Mouse (Mus musculus) stomach, postnatal 0 days (tissue): ENCODE measurements at regions not wholly inside any gene's neighbourhood (a gene's known extent, or its start where the extent isn't known, plus 50 kb on each side); places are given as distances from the start of the nearest gene placed in this dataset.

Experiments used
- ATAC-seq: fragments of 200-750 bp; cut with Nextera tagmentation; 2 replicates; pipeline ENCODE4 v1.8.0; 2017; ENCODE audit not compliant: low FRiP score, low TSS enrichment
- DNase-seq: peaks from one replicate; pipeline ENCODE4 v3.0.0-alpha.2; 2016; ENCODE audit warnings: low spot score
- H3K27ac ChIP-seq: fragments of 300-500 bp; sonication (generic); replicated peaks from 2 replicates; pipeline ENCODE4 v1.5.1; 2014; ENCODE audit warnings: mild to moderate bottlenecking, control low read depth
- H3K27me3 ChIP-seq: fragments of 300-500 bp; sonication (generic); 2 replicates; pipeline ENCODE4 v1.6.1; 2014; ENCODE audit warnings: low read length; ENCODE audit not compliant: control insufficient read depth, insufficient read depth
- H3K36me3 ChIP-seq: fragments of 300-500 bp; sonication (generic); 2 replicates; pipeline ENCODE4 v1.6.1; 2014; ENCODE audit warnings: low read length, mixed read lengths; ENCODE audit not compliant: control insufficient read depth, insufficient read depth
- H3K4me1 ChIP-seq: fragments of 300-500 bp; sonication (generic); replicated peaks from 2 replicates; pipeline ENCODE4 v1.6.1; 2014; ENCODE audit warnings: antibody characterized with exemption; ENCODE audit not compliant: control insufficient read depth, insufficient read depth
- H3K4me2 ChIP-seq: fragments of 300-500 bp; sonication (generic); replicated peaks from 2 replicates; pipeline ENCODE4 v1.6.1; 2014; ENCODE audit warnings: low read depth, mild to moderate bottlenecking, control low read depth, moderate library complexity
- H3K4me3 ChIP-seq: fragments of 300-500 bp; sonication (generic); 2 replicates; pipeline ENCODE4 v1.5.1; 2014; ENCODE audit warnings: low read depth, low read length, control low read depth
- H3K9ac ChIP-seq: fragments of 300-500 bp; sonication (generic); 2 replicates; pipeline ENCODE4 v1.6.1; 2014; ENCODE audit warnings: mild to moderate bottlenecking, low read length, control low read depth, mixed read lengths
- H3K9me3 ChIP-seq: fragments of 300-500 bp; sonication (generic); 2 replicates; pipeline ENCODE4 v1.6.1; 2016; ENCODE audit warnings: low read length; ENCODE audit not compliant: control insufficient read depth
- CTCF ChIP-seq: IDR thresholded peaks from 2 replicates; pipeline ENCODE4 v1.5.1; 2016; ENCODE audit warnings: antibody characterized with exemption, low read depth, mild to moderate bottlenecking, moderate library complexity
- EP300 ChIP-seq: optimal IDR thresholded peaks from 2 replicates; pipeline ENCODE3; 2016; ENCODE audit warnings: antibody characterized with exemption
- WGBS: fragments of 180-500 bp; shearing (Covaris S2); extraction: QIAGEN DNeasy Blood & Tissue Kit; methylation state at CpG from one replicate; pipeline ENCODE4 v1.1.7; 2014; 5-methylcytosine and 5-hydroxymethylcytosine counted together

- DNase-seq (no peak), ATAC-seq (no peak)
- TF ChIP-seq CTCF (no peak), EP300 (no peak)
- Histone ChIP-seq H3K4me2 (no peak overlapping the region), H3K36me3 (no peaks in the 10 kb centered on the region), H3K4me1 (no peaks in the 10 kb centered on the region), H3K4me3 (no peak overlapping the region), H3K9ac (no peak overlapping the region), H3K27me3 (no peaks in the 10 kb centered on the region), H3K9me3 (no peaks in the 10 kb centered on the region), H3K27ac (no peak overlapping the region)
- 26% methylated on average over 5 of the region's 5 CpGs for WGBS
These were observed 161.0 kb downstream of the Bmp7 start for GRCm38 (mm10) chr2:172779096-172779495.

GRCm38 (mm10) chr2:172782686-172783085 lies 157.4 kb downstream of the Bmp7 start:
- no peak for DNase-seq
- WGBS, result 70% methylated on average over 10 of the region's 10 CpGs
- H3K27ac ChIP-seq, result no peak overlapping the region
- no peak overlapping the region for H3K4me3 ChIP-seq
- no peak overlapping the region for H3K4me2 ChIP-seq
- H3K9ac ChIP-seq, result no peak overlapping the region
- TF ChIP-seq CTCF (no peak), EP300 (no peak)
- H3K9me3 ChIP-seq, result no peaks in the 10 kb centered on the region
- no peaks in the 10 kb centered on the region for H3K4me1 ChIP-seq
- ATAC-seq, result no peak
- no peaks in the 10 kb centered on the region for H3K27me3 ChIP-seq
- H3K36me3 ChIP-seq, result no peaks in the 10 kb centered on the region

GRCm38 (mm10) chr2:172786297-172786696 lies 153.8 kb downstream of the Bmp7 start:
- no peaks in the 10 kb centered on the region for H3K9me3 ChIP-seq
- no peaks in the 10 kb centered on the region for H3K27me3 ChIP-seq
- 0 out of 2 replicates have a peak overlapping the region, but pooled peaks have one; percentile 8 for H3K4me2 ChIP-seq
- WGBS, result 32% methylated on average over 2 of the region's 2 CpGs
- no peak overlapping the region for H3K4me3 ChIP-seq
- H3K9ac ChIP-seq, result no peak overlapping the region
- no peak for DNase-seq
- peak; percentile 55 for ATAC-seq
- H3K27ac ChIP-seq, result peak overlapping the region; percentile 35; the same call in 1 of the 2 replicates
- no peaks in the 10 kb centered on the region for H3K4me1 ChIP-seq
- TF ChIP-seq CTCF (no peak), EP300 (no peak)
- H3K36me3 ChIP-seq, result no peaks in the 10 kb centered on the region

GRCm38 (mm10) chr2:172787203-172787944 lies 152.7 kb downstream of the Bmp7 start:
- Histone ChIP-seq H3K27ac (peak overlapping the region; percentile 20), H3K4me2 (peak overlapping the region; percentile 36), H3K9me3 (no peaks in the 10 kb centered on the region), H3K4me1 (no peaks in the 10 kb centered on the region), H3K27me3 (no peaks in the 10 kb centered on the region), H3K36me3 (no peaks in the 10 kb centered on the region), H3K9ac (peak overlapping the region; percentile 43; the same call in 1 of the 2 replicates), H3K4me3 (peak overlapping the region; percentile 24)
- WGBS, result 18% methylated on average over 30 of the region's 30 CpGs
- no peak for TF ChIP-seq EP300
- TF ChIP-seq CTCF, result no peak
- ATAC-seq, result peak; percentile 57
- peak; percentile 32 for DNase-seq

GRCm38 (mm10) chr2:172789260-172789659 lies 150.9 kb downstream of the Bmp7 start:
- Histone ChIP-seq H3K4me3 (0 out of 2 replicates have a peak overlapping the region, but pooled peaks have one; percentile 10), H3K27ac (0 out of 2 replicates have a peak overlapping the region, but pooled peaks have one; percentile 8), H3K9me3 (no peaks in the 10 kb centered on the region), H3K4me1 (no peaks in the 10 kb centered on the region), H3K27me3 (no peaks in the 10 kb centered on the region), H3K4me2 (peak overlapping the region; percentile 34), H3K36me3 (no peaks in the 10 kb centered on the region), H3K9ac (no peak overlapping the region)
- no peak for ATAC-seq
- DNase-seq, result peak; percentile 17
- 28% methylated on average over 10 of the region's 10 CpGs for WGBS
- TF ChIP-seq CTCF, result no peak
- peak; percentile 56 for TF ChIP-seq EP300

- no peak for ATAC-seq
- no peak for TF ChIP-seq EP300
- no peak for TF ChIP-seq CTCF
- Histone ChIP-seq H3K27me3 (no peaks in the 10 kb centered on the region), H3K9me3 (no peaks in the 10 kb centered on the region), H3K9ac (no peak overlapping the region), H3K27ac (no peak overlapping the region), H3K4me3 (no peak overlapping the region), H3K4me1 (no peaks in the 10 kb centered on the region), H3K4me2 (no peak overlapping the region), H3K36me3 (no peaks in the 10 kb centered on the region)
- no peak for DNase-seq
- 70% methylated on average over 10 of the region's 10 CpGs for WGBS
These were observed 147.6 kb downstream of the Bmp7 start for GRCm38 (mm10) chr2:172792555-172792954.
